Mouse (Mus musculus) brain, embryonic 18.5 days (tissue): ENCODE data around the gene Tab3.
A peak's percentile ranks its signal among the peaks of the same experiment; 100 is the strongest.

Source experiments
- DNase-seq: peaks from one replicate; pipeline ENCODE4 v3.0.0-alpha.2; 2012; ENCODE audit warnings: low read depth, low spot score

Gene Tab3

GRCm38 (mm10) chrX:85573532-85574181 lies at the start of gene Tab3:
TSS of gene Tab3 (plus strand) at chrX:85574022.
- DNase-seq: peak; percentile 84

GRCm38 (mm10) chrX:85525545-85525944 lies 48.3 kb upstream of the Tab3 start:
- DNase-seq: no peak

GRCm38 (mm10) chrX:85526263-85527019 lies 47.4 kb upstream of the Tab3 start:
- no peak for DNase-seq

- DNase-seq: no peak
Observed at GRCm38 (mm10) chrX:85558931-85559330, 14.9 kb upstream of the Tab3 start.

GRCm38 (mm10) chrX:85566256-85566655 lies 7.6 kb upstream of the Tab3 start:
- no peak for DNase-seq

GRCm38 (mm10) chrX:85574182-85574541 lies 340 bp downstream of the Tab3 start:
- DNase-seq: no peak

- DNase-seq: no peak
Observed at GRCm38 (mm10) chrX:85576310-85576709, 2.5 kb downstream of the Tab3 start.

GRCm38 (mm10) chrX:85580768-85581167 lies 6.9 kb downstream of the Tab3 start:
- DNase-seq: no peak

- no peak for DNase-seq
Observed at GRCm38 (mm10) chrX:85582517-85582916, 8.7 kb downstream of the Tab3 start.

GRCm38 (mm10) chrX:85585575-85585974 lies 11.8 kb downstream of the Tab3 start:
- no peak for DNase-seq

GRCm38 (mm10) chrX:85614701-85615100 lies 40.9 kb downstream of the Tab3 start:
- DNase-seq: no peak

GRCm38 (mm10) chrX:85646204-85646777 lies 72.5 kb downstream of the Tab3 start:
- DNase-seq: no peak

GRCm38 (mm10) chrX:85676808-85677207 lies 103.0 kb downstream of the Tab3 start:
- DNase-seq: no peak

- no peak for DNase-seq
Observed at GRCm38 (mm10) chrX:85682125-85682524, 108.3 kb downstream of the Tab3 start.

- no peak for DNase-seq
Observed at GRCm38 (mm10) chrX:85683723-85684122, 109.9 kb downstream of the Tab3 start.
